Mouse (Mus musculus) embryo, embryonic 10 days (tissue): ENCODE data around the gene Peli2.

Experiments used
- DNase-seq: peaks from one replicate; pipeline ENCODE4 v3.0.0-alpha.2; 2015; ENCODE audit warnings: low spot score

Peli2 gene

DNA sequence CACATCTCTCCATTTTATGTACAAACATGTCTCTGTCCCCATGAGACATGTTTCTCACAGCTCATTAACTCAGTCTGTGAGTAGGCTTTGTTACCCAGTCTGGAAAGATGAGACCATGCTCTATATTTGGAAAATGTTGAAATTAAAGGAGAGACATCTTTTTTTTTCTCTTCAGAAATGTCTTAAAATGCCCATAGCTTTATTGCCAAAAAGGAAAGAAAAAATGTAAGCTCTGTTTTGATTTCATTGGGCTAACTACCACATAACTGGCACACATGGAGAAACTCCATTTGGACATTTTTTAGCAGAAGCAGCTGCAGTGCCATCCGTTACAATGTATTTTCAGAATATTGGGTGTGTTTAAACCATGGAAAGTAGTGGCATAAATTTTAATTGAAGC lies 103.6 kb downstream of the Peli2 start:
- DNase-seq, result no peak

DNA sequence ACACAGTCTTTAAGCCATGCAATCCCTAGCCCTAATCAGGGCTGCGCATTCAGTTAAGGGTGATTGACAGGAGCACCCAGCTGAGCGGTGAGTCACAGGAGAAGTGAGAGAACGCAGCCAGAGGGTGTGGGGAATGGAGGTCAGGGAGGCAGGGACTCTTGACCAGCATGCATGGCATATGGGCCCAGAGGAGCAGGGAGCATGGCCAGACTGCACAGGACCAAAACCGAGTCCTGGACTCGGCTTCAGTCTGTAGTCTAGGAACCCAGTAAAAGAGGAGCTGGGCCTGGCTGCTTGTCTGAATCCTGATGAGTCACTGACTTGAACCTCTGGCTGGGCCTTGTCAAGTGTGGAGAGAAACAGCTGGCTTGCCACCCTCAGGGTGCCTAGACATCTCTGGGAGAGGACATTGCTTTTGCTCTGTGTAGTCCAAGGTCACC lies 104.3 kb downstream of the Peli2 start:
- DNase-seq, result peak; percentile 43

DNA sequence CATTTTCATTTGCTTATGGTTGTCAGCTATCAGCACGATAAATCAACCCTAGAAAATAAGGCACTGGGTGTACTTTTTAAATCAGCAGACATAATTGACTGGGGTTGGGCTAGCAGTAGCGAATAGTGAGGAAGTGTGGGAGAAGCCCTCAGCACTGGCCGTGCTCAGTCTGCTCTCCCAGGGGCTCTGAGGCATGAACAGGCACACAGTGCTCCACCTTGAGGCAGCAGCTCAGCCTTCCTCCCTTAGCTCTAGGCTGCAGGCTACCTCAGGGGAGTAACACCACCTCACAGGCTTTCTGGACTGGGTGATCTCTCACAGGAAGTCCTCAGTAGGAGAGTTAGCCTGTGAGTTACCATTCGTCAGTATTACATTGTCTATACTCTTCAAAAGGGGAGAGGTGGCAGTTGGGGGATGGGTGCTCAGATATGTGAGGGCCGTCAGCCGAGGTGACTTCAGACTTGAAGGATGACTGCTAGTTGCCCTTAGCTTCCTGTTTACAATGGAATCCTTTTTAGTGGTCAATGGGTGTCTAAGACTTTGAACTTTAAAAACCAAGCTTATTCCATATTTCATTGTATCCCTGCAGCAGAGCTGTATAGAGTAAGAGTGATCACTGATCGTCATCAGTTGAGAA lies 105.3 kb downstream of the Peli2 start:
- no peak for DNase-seq

DNA sequence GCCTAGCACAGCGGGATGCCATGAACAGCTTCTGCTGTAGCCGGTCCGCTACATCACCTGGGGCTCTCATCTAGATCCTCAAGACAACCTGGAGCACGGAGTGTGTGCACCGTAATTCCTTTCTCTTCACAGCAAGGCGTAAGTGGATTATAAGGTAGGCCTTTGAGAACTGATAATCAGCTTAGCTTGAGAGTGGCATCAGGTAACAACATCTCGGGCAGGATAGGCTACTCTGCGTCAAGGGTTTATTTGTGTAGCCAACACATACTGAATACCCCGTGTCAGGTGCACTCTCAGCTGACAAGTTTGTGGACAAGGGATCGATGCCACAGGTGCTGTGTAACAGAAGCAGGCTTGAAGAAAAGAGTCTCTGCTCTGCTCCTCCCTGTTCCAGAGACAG lies 106.1 kb downstream of the Peli2 start:
- no peak for DNase-seq

DNA sequence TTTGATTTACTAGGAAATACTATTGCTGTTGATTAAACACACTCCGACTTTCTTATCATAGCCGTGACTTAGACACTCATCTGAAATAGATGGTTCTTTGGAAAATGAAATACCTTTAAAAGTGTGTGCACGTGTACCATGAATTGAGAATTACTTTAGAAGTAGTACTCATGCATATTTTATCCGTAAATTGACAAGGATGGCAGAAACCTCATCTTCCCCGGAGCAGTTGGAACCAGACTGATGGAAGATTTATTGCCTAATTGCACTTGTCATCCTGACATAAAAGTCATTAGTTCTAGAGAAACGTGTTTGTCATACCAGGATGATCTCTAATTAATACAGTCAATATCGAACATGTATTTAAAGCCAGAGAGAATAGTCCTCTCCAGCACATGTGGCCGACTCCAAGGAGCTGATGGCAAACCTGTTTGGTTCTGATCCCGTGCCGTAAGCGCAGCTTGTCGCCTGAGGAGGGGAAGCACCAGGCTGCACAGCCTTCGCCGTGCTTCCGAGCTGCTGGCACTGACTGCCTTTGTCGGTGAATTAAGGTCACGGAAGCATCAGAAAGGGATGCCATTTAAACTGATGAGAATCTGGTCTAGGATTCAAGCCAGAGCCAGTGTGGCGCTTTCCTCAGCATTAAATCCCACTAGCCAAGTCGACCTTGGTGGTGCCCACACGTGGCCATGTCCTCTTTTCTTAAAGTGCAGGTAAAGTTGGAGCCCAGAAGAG lies 114.3 kb downstream of the Peli2 start:
- no peak for DNase-seq

DNA sequence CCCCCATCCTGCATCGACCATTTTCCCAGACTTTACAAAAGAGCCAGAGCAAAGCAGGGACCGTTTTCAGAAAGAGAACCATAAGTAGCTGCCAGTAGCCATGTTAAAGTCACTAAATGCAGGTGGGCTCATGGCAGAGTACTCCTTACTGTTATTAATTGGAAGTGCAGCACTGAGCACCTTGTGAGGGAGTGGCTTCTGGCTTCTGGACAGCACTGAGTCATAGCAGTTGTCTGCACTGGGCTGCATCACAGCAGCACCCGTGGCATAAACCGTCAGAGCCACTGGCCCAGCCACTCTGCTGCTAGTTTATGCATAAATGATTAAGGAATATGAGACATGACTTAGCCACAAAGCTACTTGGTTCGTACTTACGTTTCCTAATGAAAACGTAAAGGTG lies 120.7 kb downstream of the Peli2 start:
- DNase-seq, result no peak

DNA sequence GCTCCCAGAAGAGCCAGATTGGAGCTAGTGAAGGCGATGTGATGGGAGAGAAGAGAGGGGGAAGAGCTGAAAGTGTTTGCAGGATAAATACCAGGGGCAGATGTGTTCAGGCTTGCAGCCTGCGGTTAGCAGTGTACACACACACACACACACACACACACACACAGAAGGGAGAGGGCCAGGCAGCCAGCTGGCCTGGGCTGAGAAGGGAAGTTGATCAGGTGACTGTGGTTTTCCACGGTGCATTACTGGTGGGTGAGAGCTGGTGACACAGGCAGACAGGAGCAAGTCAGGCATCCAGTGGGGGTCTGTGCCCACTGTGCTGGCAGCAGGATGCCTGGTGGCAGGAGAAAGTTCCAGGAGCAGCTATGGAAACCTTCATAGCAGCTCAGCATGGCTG lies 125.6 kb downstream of the Peli2 start:
- no peak for DNase-seq

DNA sequence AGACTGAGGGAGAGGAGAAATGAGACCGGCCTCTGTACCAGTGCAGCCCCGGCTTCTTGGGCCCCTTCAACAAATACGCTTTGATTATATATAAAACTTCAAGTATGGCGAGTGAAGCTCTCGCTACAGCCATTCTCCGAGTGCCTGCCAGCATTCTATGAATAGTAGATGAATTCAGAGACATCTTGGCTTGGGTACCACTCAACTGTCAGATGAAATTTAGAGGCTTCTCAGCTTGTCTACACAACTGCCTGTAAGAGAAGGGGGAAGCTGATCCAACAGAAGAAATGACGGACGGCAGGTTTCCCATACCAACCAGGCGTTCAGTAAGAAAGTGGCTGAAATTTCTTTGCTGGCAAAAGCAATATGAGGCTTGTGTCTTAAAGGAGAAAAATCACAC lies 126.3 kb downstream of the Peli2 start:
- no peak for DNase-seq

DNA sequence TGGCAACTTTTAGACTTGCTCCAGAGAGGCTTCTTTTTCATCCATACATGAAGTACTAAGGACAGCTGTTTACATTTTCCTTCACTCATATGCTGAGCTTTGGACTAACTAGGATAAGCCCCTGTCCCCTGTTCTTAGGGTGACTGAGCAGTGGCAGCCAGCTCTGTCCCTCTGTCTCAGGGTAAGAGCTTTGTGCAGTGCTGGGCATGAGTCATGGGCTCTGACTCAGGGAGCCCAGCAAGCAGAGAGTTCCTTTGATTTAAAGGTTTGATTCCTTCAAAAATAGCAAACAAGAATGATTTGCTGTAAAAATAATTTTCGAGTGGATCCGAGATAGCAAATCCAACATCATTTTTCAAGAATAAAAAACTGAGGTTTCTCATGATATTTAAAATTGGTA lies 128.8 kb downstream of the Peli2 start:
- DNase-seq, result no peak

DNA sequence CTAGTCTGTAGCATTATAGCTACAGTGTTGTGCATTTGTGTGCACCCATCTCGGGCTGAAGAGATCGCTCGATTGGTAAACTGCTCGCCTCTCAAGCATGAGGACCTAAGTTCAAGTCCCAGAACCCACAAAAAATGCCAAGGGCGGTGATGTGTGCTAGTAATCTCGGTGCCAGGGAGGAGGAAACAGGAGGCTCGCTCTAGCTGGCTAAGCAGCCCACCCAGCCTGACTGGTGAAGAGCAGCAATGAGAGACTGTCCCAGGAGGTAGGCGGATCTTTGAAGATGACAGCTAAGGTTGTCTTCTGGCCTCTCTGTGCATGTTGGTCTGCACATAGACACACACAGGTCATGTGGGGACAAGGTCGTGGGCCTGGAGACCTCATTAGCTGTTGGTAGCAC lies 129.3 kb downstream of the Peli2 start:
- DNase-seq, result no peak

DNA sequence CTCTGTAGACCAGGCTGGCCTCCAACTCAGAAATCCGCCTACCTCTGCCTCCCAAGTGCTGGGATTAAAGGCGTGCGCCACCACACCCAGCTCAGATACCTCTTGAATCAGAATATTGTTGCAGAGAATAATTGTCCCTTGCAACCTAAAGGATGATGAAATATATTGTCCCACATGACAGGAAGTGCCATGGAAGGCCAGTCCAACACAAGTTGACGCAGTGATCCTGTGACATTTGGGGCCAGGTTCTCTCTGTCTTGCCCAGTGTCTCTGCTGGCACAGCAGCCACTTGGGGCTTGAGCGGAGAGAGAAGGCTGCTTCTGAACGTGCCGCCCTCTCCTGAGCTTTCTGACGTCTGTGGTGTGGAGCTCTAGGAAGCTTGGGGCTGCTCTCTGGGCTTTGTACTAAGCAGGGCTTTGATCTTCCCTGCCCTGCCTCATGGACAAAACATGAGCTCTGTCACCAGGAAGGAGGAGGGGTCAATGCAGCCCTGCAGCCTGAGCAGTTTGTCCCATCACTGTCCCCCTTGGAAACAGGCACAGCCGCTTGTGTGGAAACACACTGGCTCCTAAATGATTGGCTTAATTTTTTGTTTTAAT lies 130.9 kb downstream of the Peli2 start:
- peak; percentile 57 for DNase-seq

DNA sequence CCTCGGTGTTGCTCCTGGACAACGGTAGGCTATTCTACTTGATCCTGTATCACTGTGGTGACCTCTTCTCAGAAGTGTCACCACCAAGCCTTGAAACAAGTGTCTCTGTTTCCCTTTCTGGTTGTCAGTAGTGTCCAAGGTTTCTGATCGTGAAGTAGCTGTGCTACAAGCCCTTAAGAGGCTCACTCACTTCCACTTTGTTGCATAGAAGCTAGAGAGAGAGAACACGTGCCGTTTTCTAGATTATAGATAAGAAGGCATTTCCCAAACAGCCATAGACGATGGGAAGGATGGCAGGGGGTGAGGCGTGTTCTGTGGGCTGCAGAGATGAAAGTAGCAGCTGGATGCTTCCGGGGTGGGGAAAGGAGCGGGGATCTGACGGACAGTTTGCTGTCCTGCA lies 132.6 kb downstream of the Peli2 start:
- DNase-seq, result no peak

DNA sequence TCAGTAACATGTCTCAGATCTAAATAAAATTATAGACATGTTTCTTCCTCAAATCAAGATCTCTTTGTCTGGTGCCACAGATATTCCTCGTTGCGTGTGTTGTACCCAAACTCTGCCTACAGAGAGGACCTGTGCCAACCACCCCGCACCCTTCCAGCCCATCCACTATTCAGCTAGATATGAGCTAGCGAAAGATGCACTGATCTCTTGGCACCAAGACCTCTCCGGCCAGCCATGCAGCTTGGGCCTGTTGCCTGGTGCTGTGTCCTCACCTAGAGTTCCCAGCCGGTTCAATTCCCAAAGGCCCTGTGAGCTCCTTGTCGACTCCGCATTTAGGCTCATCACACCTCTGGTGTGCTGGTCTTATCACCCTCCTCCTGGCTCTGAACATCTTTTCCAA lies 134.1 kb downstream of the Peli2 start:
- DNase-seq, result no peak

DNA sequence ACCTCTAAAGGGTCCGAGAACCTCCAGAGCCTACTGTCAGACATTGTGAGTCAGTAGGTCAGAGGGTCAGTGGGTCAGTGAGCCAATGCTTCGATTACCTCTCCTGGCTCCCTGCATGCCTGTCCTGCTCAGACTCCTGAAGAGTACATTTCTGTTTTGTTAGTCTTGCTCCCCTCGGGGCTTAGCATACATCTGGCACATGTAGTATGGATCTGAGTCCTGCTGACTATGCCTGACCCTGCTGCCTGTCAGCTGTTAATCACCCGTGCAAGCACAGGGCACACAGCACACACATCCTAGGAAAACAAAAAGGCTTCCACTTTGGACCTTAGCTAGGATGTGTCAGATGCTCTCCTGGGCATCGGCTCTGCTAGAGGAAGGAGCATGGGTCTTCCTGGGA lies 134.7 kb downstream of the Peli2 start:
- peak; percentile 47 for DNase-seq

DNA sequence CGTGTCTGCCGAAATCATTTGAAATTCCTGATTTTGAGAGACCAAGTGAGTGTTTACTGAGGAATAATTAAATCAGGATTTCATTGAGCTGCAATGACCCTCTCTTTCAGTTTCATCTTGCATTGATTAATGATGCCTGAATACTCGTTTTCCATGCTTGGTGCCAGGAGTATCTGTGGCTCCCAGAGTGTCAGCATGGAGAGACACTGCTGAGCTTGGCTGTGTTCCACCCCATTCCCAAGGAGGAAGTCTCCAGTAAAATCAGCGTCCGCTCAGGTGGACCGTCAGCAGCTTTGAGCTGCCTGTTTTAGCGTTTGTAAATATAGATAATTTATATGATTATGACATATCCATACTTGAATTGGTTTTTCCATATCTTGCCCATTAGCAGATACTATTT lies 137.1 kb downstream of the Peli2 start:
- no peak for DNase-seq

DNA sequence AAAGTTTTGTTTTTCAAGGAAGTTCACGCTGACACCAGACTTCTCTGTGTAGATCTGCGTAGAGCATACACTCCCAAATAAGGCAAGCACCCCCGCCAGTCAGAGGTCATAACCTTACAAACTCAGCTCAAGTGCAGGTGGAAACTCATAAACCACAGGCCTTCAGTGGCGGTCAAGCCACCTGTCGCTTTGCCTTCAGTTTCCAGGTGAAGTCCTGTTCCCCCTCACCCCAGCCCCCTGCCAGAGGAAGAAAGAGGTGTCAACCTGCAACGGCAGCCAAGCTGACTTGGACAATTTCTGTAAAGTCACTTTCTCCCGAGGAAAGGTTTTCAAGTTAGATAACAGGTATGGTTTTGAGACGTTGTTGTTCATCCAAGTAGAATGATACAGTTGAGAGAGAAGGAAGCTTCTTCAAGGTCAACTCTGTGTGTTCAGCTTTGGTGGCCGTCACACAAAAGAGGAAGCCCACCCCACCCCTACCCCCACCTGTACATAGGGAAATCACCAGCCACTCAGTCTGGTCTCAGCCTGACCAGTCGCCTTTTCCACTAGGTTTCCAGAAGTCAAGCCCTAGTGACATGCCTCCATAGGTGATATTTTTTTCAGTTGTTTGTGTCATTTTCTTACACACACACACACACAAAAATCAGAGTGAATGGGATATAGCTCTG lies 138.2 kb downstream of the Peli2 start:
- DNase-seq, result no peak

DNA sequence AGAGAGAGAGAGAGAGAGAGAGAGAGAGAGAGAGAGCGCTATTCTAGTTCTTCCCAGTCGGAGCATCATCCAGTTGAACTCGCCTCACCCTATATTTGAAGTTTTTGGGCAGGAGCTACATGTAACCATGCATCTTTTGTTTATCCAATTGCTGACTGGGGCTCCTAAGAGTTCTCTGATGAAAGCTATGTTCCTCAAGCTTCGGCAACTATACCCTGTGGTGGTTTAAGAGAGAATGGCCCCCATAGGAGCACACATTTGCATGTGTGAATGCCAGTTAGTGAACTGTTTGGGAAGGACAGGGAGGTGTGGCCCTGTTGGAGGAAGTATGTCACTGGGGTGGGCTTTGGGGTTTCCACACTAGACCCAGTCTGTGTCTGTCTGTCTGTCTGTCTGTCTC lies 142.5 kb downstream of the Peli2 start:
- DNase-seq, result no peak

DNA sequence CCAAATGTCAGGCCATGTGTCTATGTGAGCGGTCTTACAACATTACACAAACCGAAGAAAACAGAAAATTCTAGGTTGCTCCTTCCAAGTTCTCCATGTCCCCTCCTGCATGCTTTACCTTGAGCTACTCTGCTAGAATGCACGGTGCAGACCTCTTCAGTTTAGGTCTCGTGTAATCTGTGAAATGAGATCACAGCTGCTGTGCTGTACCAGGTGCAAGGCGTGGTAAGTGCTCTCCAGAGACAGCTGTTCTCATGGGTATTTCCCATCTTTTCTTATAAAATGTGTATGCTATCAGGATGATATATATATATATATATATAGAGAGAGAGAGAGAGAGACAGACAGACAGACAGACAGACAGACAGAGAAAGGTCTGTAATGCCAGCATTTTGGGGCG lies 146.1 kb downstream of the Peli2 start:
- DNase-seq, result no peak

DNA sequence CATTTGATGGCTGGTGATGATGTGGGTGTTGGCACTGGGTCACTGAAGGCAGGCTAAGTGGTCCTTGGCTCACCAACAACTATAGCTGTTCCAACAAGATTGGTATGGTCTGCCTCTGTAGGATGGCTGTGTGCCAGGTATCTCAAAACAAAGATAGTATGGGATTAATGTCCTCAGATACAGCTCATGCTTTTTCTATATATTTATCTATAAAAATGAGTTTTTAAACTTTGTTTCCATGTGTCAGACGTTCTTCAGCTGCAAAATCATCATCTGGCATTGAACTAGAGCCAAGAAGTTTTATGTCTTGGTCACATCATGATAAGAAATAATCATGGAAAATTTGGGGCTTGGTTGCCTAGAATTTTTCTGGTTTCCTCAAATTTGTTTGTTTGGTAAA lies 157.7 kb downstream of the Peli2 start:
- DNase-seq, result no peak

DNA sequence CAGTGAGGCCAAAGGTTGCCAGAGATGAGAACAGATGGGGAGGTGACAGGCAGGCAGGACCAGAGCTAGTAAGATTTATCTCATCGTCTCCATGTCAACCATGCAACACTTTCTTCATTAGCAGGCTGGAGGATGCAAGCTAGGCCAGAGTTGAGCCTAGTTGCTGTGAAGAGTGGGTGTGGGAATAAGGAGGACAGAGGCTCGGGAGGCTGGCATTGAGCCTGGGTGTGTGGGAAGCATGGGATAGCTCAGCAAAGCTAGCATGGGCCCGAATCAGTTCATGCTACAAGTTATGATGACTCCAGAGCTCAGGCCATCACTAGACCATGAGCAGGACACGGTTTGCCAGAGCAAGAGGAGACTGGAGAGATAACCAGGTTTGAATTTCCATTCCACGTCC lies 166.3 kb downstream of the Peli2 start:
- DNase-seq, result no peak

DNA sequence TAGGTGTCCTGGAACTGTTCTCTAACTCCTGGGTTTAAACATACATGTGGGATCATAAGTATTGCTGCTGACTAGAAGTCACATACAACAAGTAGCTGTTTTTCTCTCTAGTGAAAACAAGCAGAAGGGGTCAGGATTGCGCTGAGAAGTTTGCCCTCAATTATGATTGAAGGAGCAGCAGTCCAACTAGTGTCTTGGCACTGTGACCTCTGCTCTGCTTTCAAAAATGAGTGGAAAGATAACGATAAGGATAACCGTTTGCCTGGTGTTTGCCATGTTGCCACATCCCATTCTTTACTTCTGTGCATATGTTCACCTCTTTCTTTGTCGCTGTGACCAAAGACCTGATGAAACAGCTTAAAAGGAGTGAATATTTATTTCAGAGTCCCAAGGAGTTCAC lies 167.0 kb downstream of the Peli2 start:
- no peak for DNase-seq

DNA sequence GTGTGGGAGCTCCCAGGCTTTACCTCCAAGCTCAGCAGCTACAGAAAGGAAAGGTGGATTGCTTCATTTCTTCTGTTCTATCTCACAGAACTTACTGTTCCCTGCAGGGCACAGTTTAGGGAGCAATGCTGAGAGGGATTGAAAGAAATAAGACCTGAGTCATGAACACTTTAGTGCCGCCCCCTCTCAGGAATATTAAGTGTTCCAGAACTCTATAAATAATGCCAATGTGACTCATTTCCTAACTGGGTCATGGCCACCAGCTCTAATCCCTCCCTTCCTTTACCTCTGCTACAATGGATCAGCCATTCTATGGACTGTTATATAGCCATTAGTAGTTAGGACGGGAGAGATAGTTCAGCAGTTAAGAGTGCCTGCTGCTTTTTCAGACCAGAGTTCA lies 168.0 kb downstream of the Peli2 start:
- no peak for DNase-seq
